Mouse (Mus musculus): ENCODE results near the gene Ube2q2. TPM values are rescaled to one million over a fixed set of nuclear protein-coding genes. Genes with fewer than 3 reads are reported as not detected.
"Not testable (repeated sequence)": the region's sequence is repeated elsewhere in the genome, so short reads cannot be mapped to it uniquely, and the experiment has no call there.

Gene Ube2q2
- total and polyA plus RNA-seq, 2 experiments from 2014 or later = 24.7 to 35.5 TPM

DNA sequence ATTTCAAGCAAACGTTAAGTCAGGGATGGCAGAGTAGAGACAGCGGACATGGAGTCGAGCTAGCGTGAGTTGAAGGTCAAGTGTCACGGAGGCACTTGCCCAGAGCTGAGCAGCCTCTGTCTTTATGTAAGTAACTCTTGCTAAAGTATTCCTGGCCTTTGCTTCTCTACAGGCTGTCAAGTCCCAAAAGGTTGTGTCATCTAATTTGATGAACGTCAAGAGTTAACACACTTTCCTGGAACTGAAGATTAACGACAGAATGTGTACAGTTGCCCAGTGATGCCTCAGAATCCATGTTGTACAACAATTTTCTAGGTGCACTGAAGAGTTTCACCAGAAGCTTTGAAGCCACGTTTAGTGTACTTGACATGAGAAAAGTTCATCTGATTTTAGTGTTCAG is 97.8 kb downstream of the Ube2q2 start:
- ATAC-seq = no peak
- H3K4me2 ChIP-seq (ENCODE audit: low read depth, low read length) = no peak overlapping the region
- 79% methylated on average over 8 of the region's 8 CpGs for WGBS
- no peak overlapping the region for H3K4me3 ChIP-seq (ENCODE audit: low read length)
- H3K36me3 ChIP-seq (ENCODE audit: insufficient read depth, low read length) = no peaks in the 10 kb centered on the region
- no peaks in the 10 kb centered on the region for H3K27me3 ChIP-seq (ENCODE audit: insufficient read depth, low read length)
- no peaks in the 10 kb centered on the region for H3K4me1 ChIP-seq (ENCODE audit: insufficient read depth, low read length)
- H3K9ac ChIP-seq (replicated peaks; ENCODE audit: low read length) = no peak overlapping the region
- DNase-seq (ENCODE audit: low spot score) = no peak
- H3K9me3 ChIP-seq (ENCODE audit: low read length) = no peaks in the 10 kb centered on the region
- TF ChIP-seq CTCF (IDR thresholded peaks at IDR 0.05; ENCODE audit: low read depth) = no peak
- no peak overlapping the region for H3K27ac ChIP-seq

DNA sequence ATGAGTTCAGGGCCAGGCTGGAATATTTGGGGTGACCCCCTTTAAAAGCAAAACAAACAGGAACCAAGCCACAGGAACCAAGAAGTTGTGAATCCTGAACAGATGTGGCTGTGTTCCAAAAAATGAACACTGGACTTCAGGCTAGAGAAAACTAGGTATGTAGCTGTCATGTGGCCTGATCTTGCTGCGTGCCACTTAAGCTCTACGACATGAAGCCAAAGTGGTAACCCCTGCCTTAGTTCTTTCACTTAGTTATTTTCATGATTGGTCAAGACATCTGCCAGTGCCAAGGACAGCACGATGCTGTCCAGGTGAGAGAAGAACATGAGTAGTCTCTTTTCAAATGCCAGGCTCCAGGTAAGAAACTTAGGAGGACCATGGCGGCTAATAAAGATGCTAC is 98.3 kb downstream of the Ube2q2 start:
- no peak for DNase-seq (ENCODE audit: low spot score)
- no peak overlapping the region for H3K9ac ChIP-seq (replicated peaks; ENCODE audit: low read length)
- TF ChIP-seq CTCF (IDR thresholded peaks at IDR 0.05; ENCODE audit: low read depth) = no peak
- no peaks in the 10 kb centered on the region for H3K9me3 ChIP-seq (ENCODE audit: low read length)
- H3K4me3 ChIP-seq (ENCODE audit: low read length) = no peak overlapping the region
- no peak overlapping the region for H3K4me2 ChIP-seq (ENCODE audit: low read depth, low read length)
- H3K27ac ChIP-seq = no peak overlapping the region
- H3K36me3 ChIP-seq (ENCODE audit: insufficient read depth, low read length) = no peaks in the 10 kb centered on the region
- no peak for ATAC-seq
- H3K4me1 ChIP-seq (ENCODE audit: insufficient read depth, low read length) = no peaks in the 10 kb centered on the region
- 91% methylated on average over 4 of the region's 4 CpGs for WGBS
- H3K27me3 ChIP-seq (ENCODE audit: insufficient read depth, low read length) = no peaks in the 10 kb centered on the region

DNA sequence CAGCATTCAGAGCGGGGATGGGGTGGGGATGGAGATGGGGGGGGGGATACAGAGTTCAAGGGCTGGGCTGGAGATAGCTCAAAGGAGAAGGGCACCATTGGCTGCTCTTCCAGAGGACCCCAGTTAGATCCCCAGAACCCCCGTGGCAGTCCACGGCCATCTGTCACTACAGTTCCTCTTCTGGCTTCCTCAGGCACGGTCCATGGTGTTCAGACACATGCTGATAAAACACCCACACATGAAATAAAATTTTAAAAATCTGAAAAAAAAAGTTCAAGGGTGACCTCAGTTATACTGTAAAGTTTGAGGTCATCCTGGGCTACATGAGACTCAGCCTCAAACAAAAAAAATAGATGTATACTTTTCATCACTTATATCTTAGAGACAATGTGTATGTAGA is 99.8 kb downstream of the Ube2q2 start:
- Histone ChIP-seq H3K4me2 (ENCODE audit: low read depth, low read length) (no peak overlapping the region), H3K27ac (no peak overlapping the region), H3K4me1 (ENCODE audit: insufficient read depth, low read length) (no peaks in the 10 kb centered on the region), H3K9ac (replicated peaks; ENCODE audit: low read length) (no peak overlapping the region), H3K9me3 (ENCODE audit: low read length) (no peaks in the 10 kb centered on the region), H3K36me3 (ENCODE audit: insufficient read depth, low read length) (no peaks in the 10 kb centered on the region), H3K4me3 (ENCODE audit: low read length) (no peak overlapping the region), H3K27me3 (ENCODE audit: insufficient read depth, low read length) (no peaks in the 10 kb centered on the region)
- ATAC-seq (no peak), DNase-seq (ENCODE audit: low spot score) (no peak)
- 88% methylated on average over 4 of the region's 4 CpGs for WGBS
- no peak for TF ChIP-seq CTCF (IDR thresholded peaks at IDR 0.05; ENCODE audit: low read depth)

DNA sequence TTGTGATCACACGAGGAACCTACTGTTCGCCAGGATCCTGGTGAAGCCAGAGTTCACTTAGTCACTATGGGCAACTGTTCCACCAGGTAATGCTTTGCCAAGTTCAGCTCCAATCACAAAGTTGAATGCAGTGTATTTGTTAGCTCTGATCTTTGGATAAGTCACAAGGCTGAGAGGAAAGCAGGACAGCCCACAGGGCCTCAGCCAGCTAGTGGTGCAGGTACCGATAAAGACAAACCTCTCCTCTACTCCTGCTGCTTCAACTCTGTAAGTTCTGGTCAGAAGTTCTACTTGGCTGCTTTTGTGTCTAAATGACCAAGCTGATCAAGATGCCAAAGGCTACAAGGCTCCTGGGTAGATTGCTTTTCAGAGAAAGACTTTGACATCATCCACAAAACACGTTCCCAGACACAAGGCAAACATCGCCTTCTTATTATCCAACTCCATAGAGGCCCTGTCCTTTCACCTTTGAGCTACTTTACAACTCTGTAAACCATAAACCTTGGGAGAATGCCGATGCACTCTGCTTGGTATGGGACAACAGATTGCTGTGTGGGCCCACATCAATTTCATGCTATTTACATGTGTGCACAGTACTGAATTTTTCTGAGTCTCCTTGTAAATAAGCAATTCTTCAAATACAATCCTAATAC is 102.1 kb downstream of the Ube2q2 start:
- Histone ChIP-seq H3K9me3 (ENCODE audit: low read length) (no peaks in the 10 kb centered on the region), H3K27ac (no peak overlapping the region), H3K4me1 (ENCODE audit: insufficient read depth, low read length) (no peaks in the 10 kb centered on the region), H3K9ac (replicated peaks; ENCODE audit: low read length) (no peak overlapping the region), H3K36me3 (ENCODE audit: insufficient read depth, low read length) (no peaks in the 10 kb centered on the region), H3K27me3 (ENCODE audit: insufficient read depth, low read length) (no peaks in the 10 kb centered on the region), H3K4me2 (ENCODE audit: low read depth, low read length) (no peak overlapping the region), H3K4me3 (ENCODE audit: low read length) (no peak overlapping the region)
- ATAC-seq (no peak), DNase-seq (ENCODE audit: low spot score) (no peak)
- TF ChIP-seq CTCF (IDR thresholded peaks at IDR 0.05; ENCODE audit: low read depth) = no peak
- 85% methylated on average over 6 of the region's 6 CpGs for WGBS

DNA sequence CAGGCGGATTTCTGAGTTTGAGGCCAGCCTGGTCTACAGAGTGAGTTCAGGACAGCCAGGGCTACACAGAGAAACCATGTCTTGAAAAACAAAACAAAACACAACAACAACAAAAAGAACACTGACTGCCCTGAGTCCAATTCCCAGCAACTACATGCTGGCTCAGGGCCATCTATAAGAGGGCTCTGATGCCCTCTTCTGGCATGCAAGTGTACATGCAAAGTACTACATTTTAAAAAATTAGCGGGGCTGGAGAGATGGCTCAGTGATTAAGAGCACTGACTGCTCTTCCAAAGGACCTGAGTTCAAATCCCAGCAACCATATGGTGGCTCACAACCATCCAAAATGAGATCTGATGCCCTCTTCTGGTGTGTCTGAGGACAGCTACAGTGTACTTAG is 103.4 kb downstream of the Ube2q2 start:
- not testable (repeated sequence) for ATAC-seq; DNase-seq (ENCODE audit: low spot score); H3K27me3 ChIP-seq (ENCODE audit: insufficient read depth, low read length); H3K4me2 ChIP-seq (ENCODE audit: low read depth, low read length); H3K4me3 ChIP-seq (ENCODE audit: low read length); H3K27ac ChIP-seq; H3K4me1 ChIP-seq (ENCODE audit: insufficient read depth, low read length); H3K9me3 ChIP-seq (ENCODE audit: low read length); H3K36me3 ChIP-seq (ENCODE audit: insufficient read depth, low read length); H3K9ac ChIP-seq (replicated peaks; ENCODE audit: low read length)
- WGBS = 58% methylated on average over 2 of the region's 2 CpGs

DNA sequence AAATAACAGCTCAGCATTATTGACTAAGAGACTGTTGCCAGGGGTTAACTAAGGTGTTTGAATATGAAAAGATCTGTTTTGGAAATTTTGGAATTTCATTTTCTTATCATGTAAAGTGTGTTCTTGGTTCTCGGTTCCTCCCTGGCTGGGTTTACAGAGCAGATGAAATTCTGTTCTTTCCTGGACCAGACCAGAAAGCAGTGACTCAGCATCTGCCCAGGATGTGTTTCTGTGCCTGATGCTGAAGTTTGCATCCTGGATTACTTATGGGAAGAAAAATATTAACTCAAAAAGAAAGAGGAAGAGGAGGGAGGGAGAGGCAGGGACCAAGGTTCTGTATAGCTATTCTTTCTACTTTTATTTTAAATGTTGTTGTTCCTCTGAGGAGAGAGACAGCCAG is 105.2 kb downstream of the Ube2q2 start:
- Histone ChIP-seq H3K9ac (replicated peaks; ENCODE audit: low read length) (no peak overlapping the region), H3K4me3 (ENCODE audit: low read length) (no peak overlapping the region), H3K4me2 (ENCODE audit: low read depth, low read length) (no peak overlapping the region), H3K27me3 (ENCODE audit: insufficient read depth, low read length) (no peaks in the 10 kb centered on the region), H3K4me1 (ENCODE audit: insufficient read depth, low read length) (no peaks in the 10 kb centered on the region), H3K27ac (no peak overlapping the region), H3K9me3 (ENCODE audit: low read length) (no peaks in the 10 kb centered on the region), H3K36me3 (ENCODE audit: insufficient read depth, low read length) (no peaks in the 10 kb centered on the region)
- ATAC-seq (no peak), DNase-seq (ENCODE audit: low spot score) (no peak)
- TF ChIP-seq CTCF (IDR thresholded peaks at IDR 0.05; ENCODE audit: low read depth) = no peak
- 65% methylated on average over 1 of the region's 1 CpGs for WGBS

DNA sequence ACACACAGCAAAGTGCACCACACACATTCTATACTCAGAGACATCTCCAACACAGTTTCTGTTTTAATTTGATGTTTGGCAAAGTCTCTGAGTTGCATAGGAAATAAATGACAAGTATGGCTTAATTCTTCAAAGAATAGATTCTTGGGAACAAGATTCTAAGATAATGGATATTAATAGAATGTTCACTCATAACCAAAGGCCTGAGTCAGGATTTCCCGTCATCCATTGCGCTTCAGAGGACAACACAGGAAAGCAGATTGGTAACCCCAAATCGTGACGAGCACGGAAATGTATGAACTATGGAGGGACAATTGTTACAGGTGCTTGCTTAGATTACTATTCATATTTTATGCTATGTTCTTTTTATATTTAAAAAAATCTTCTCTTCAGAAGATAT is 106.4 kb downstream of the Ube2q2 start:
- no peaks in the 10 kb centered on the region for H3K36me3 ChIP-seq (ENCODE audit: insufficient read depth, low read length)
- H3K4me2 ChIP-seq (ENCODE audit: low read depth, low read length) = no peak overlapping the region
- H3K9ac ChIP-seq (replicated peaks; ENCODE audit: low read length) = no peak overlapping the region
- 94% methylated on average over 5 of the region's 5 CpGs for WGBS
- H3K27ac ChIP-seq = no peak overlapping the region
- no peaks in the 10 kb centered on the region for H3K4me1 ChIP-seq (ENCODE audit: insufficient read depth, low read length)
- DNase-seq (ENCODE audit: low spot score) (no peak), ATAC-seq (no peak)
- no peaks in the 10 kb centered on the region for H3K27me3 ChIP-seq (ENCODE audit: insufficient read depth, low read length)
- no peak overlapping the region for H3K4me3 ChIP-seq (ENCODE audit: low read length)
- no peaks in the 10 kb centered on the region for H3K9me3 ChIP-seq (ENCODE audit: low read length)
- TF ChIP-seq CTCF (IDR thresholded peaks at IDR 0.05; ENCODE audit: low read depth) = no peak
